Mouse (Mus musculus): Measurements from ENCODE around the gene Trir. TPM values are rescaled to one million over a fixed set of nuclear protein-coding genes. Genes with fewer than 3 reads are reported as not detected.
A peak's percentile ranks its signal among the peaks of the same experiment; 100 is the strongest.

The Trir gene
- total RNA-seq (2021): 10 to 100 TPM; 82.7 to 88.7 TPM

DNA sequence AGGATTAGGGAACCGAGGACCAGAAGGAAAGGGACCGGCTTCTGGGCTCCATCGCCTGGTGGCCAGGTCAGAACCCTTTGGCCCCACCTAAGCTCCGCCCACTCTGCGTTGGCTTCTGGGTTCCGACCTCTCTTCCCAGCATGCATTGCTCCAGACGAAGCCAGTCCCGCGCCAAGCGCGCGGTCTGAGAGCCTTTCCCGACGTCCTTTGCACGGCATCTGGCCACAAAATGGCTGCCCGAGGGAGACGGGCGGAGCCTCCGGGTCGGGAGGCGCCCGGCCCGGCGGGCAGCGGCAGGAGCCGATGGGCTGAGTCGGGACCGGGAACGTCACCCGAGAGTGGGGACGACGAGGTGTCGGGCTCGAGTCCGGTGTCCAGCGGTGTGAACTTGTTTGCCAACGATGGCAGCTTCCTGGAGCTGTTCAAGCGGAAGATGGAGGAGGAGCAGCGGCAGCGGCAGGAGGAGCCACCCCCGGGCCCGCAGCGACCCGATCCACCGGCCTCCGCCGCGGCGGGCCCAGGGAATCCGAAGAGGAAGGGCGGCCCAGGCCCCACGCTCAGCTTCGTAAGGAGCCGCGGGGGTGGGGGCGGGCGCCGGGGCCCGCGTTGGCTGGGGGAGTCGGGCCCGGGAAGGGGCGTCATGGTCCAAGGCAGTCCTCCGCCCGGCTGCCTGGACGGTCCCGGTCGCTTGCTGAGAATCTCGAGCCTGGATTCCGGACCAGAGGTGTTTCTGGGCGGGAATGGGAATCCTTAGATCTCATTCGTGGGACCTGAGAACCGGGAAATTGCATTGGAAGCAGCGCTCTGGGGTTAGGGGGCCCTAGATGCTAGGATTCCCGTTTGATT is at the start of gene Trir:
TSS of gene Trir (plus strand) at position 154 of the 846 bp plus-strand sequence.
- peak; percentile 95 for DNase-seq (ENCODE audit: low spot score)
- intact Hi-C loops (cut with DNase I): no loop called here

DNA sequence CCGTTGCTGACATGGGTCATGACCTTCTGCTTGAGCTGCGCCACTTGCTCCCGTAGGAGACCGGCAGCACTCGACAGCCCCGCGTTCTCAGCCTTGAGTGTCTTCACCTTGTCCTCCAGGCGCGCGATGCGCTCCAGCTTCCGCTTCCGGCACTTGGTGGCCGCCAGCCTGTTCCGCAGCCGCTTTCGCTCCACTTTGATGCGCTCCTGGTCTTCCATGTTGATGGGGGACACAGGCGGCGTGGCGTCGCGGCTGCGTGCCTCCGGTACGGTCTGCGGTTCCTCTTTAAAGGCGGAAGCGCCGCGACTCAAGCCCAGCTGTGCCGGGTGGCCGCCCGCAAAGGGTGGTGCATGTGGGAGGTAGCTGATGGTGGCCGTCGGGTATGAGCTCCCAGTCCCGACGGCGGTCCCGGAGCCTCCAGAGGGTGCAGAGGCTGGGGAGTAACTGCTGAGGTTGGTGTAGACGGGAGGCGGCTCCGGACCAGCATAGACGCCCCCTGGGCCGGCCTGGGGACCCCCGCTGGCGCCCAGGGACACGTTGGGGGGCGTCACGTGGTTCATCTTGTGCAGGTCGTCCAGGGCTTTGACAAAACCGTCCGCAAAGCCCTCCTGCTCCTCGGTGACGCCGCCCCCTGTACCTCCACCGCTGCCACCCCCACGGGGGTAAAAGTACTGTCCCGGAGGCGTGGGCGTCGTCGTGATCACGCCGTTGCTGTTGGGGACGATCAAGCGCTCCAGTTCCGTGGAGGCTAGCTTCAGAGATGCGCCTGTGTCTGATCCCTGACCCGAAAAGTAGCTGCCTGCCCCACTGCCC is 49.0 kb upstream of the Trir start:
- intact Hi-C loops (cut with DNase I): loop anchor here (5.0 kb wide), 2 partner anchors 315 to 455 kb away; partner anchors contain the start of genes 4921524J17Rik and Ier2
- DNase-seq (ENCODE audit: low spot score): peak; percentile 50

DNA sequence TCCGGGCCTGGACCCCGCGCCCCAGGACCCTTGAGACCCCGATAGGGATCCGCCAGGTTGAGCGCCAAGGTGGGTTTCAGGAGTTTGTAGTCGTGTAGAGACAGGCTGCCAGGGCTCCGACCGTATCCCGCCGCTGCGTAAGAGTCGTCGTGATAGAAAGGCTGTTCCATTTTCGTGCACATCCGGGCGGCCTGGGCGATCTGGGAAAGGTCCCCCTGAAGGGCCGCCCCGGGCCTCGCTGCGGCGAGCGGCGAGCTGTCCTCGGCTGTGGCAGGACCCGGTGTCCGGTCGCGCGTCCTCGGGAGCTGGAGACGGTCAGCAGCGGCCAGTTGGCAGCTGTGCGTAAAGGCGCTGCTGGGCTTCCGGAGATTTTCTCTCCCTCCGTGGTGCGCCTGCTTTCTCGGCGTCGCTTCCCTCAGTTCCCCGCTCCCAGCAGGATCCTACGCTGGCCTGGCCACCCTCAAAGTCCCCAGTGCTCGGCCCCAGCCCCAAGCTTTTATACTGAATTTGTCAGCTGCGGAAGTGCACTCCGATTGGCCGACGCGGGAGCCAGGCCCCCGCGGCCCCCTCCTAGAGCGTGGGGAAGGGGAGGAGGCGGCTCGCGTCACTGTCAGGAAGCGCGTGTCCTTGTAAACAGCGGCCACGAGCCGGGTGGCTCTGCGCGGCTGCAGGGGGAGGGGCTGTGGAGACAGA is 48.2 kb upstream of the Trir start, which contains the start of gene Junb:
TSS of gene Junb (minus strand) at position 471 of the 693 bp plus-strand sequence.
- peak; percentile 98 for DNase-seq (ENCODE audit: low spot score)
- intact Hi-C loops (cut with DNase I): loop anchor here (5.0 kb wide), 2 partner anchors 316 to 454 kb away; partner anchors contain the start of genes 4921524J17Rik and Ier2

DNA sequence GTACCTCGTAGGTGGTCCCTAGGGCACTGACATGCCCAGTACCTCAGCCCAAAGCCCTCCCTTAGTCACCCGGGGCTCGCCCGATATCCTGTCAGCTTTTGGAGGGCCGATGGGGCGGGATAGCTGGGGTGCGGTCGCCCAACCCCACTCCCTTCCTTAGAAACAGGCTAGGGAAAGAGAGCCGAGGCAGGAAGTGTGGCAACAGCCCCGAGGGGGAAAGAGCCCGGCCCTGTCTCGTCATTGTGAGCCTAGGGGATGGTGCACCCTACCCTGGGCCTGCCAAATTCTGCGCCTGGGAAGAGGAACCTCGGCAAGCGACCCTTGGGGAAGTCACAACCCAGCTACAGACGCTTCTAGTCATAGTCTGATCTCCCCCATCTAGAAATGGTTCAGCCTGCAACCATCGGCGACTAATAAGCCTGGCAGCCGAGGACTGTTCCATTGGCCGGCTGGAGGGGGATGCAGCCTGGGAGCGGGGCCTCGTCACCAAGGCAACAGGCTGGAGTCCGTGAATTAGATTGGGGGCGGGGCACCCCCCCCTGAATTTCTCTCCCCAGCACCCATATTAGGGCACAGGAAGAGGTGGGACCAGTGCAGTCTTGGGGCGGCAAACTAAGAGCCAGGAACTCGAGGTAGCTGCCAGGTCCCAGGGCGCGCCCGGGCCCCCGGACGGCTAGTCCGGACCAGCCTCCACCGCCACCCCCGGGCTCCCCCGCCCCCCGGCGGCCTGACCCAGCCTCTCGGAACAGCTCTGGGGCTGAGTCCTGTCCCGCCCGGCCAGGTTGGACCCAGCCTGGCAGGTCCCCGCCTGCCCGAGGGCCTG is 46.8 kb upstream of the Trir start:
- intact Hi-C loops (cut with DNase I): loop anchor here (5.0 kb wide), 2 partner anchors 318 to 452 kb away; partner anchors contain the start of genes 4921524J17Rik and Ier2
- peak; percentile 93 for DNase-seq (ENCODE audit: low spot score)

DNA sequence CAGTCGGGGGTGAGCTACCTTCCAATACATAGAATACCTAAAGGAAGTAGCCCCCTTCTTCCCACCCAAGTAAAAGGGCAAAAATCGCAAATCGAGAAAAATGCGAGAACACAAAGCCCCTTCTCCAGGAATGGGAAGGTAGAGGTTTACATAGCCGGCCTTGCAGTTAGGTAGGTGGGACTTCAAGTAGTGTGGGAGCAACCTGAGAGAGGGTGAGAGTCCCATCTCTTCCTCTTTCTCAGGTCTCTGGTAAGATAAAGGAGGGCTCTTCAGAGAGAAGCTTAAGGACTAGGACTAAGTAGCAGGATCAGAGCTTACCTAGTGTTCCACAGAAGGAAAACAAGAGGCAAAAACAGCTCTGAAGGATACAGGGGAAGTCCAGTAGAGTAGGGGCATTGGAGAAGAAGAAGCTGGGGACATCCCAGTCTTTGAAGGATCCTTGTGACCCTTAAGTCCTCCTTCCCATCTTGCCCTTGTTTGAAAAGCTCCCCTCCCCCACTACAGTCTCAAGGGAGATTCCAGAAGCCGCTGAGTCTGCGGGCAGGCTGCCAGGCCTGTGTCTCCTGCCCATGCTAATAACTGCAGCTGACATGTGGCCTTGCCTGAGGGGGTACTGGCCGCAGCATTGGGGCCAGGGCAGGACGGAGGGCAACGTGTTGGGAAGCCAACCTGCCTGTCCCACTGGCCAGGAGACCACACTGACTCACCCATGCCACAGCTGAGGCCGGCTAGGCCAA is 45.8 kb upstream of the Trir start:
- peak; percentile 72 for DNase-seq (ENCODE audit: low spot score)
- intact Hi-C loops (cut with DNase I): no loop called here

DNA sequence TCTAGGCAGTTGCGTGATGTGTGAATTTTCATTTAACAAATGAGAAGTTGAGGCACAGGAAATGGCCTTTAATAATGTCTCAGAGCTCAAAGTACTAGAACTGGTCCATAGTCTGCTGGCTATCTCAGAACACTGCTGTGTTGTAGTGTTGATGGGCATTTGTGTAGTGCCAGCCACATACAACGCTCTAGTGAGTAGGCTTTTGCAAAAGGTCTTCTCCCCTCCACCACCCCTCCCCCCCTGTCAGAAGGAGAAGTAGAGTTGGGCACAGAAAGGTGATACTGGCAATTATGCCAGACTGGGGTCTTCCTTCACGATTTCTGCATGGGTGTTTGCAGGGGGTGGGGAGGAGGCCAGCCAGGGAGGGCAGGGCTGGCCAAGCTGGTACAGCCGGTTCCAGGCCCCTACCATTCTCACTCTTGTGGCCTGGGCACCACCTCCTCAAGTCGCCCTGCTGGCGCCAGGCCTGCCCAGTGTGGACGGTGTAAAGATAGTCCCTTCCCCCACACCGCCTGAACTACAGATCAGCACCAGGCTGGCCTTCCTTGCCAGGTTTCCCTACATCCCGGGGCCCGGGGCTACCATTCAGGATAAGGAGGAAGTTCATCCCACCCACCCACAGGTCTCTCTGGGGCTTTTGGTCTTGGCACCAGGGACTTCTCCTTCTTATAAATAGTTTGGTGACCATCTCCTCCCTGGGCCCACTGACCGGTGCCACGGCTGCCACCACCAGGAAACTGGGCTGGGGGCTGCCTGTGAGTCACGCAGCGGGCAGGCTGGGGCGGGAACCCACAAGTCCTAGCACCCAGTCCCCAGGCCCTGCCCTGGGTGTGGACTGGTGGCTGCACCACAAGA is 44.8 kb upstream of the Trir start:
- DNase-seq (ENCODE audit: low spot score): no peak
- intact Hi-C loops (cut with DNase I): no loop called here

DNA sequence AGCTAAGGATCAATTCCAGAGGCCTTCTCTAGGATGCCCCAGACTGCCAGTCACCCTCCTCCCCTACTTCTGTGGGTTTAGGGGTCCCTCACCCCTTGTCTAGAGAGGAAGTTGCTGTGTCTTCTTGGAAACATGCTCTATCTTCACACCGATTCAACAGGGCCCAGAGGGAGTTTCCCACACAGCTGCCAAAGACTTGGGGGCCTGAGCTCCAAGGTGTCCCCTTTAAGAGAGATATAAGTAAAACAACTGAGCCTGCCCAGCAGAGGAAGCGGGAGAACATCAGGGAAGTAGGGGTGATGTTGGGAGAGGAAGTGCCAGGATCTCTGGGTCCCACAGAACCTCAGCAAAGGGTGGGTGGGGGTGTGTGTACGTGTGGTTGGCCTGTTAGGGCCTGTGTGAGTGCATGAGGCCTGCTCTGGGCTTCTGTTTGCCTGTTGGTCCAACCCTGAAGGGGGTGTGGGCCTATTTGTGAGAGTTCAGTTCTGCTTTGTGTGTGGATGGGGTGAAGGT is 44.1 kb upstream of the Trir start:
- DNase-seq (ENCODE audit: low spot score): no peak
- intact Hi-C loops (cut with DNase I): no loop called here

DNA sequence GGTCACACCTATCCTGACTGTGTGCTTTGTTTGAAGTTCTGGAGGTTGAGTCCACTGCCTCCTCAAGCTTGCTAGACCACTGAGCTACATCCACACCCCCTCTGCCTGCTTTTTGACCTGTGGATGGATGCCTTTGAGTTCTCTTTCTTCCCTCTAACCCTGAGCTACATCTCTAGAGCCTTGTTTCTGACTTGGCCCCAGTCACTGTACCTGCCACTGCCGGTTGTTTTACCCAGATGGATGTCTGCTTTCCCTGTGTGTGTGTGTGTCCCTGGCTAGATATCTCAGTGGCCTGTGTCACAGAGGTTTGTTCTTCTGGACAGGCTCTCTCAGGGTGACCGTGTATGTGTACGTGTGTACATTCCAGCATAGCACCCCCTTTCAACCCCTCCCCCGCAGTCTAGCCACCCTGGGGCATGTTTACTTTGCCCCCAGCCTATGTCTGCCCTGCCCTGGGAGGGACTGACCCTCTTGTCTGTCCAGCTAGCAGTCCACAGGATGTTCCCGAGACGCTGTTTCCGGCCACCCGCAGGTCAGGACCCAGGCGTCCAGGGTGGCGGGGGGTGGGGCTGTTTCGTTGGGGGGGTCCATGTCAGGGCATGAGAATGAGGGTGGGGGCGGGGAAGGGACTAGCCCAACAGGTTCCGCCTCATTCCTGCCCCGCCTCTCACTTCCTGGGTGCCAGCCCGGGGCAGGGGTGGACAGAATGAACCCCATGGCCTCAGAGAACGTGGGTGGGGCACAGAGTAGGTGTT is 42.2 kb upstream of the Trir start:
- intact Hi-C loops (cut with DNase I): no loop called here
- DNase-seq (ENCODE audit: low spot score): no peak

DNA sequence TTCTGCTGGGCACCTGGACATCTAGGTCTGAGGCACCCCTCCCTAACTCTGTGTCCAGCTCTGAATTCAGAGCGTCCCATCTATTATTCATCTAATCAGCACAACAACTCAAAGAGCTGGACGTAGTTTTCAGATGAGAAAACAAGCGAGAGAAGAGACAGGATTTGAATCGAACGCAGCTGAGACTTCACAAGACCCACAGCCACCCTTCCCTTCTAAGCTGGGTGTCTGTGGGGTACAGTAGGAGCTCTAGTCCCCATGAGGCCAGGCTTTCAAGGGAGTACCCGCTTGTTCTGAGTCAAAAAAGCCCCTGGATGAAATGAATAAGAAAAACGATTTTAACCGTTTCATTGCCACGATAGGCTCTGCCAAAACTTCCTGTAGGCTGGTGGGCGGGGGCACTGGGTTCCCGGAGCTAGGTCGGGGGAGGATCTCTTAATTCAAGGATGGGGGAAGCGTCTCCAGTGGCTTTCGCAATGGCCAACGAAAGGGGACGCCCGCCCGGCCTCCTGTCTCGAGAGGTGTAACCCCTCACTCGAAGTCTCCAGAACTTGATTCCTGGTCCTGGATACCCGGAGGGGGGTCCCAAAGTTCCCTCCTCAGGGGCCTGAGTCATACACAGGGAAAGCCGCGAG is 41.5 kb upstream of the Trir start:
- intact Hi-C loops (cut with DNase I): no loop called here
- DNase-seq (ENCODE audit: low spot score): no peak

DNA sequence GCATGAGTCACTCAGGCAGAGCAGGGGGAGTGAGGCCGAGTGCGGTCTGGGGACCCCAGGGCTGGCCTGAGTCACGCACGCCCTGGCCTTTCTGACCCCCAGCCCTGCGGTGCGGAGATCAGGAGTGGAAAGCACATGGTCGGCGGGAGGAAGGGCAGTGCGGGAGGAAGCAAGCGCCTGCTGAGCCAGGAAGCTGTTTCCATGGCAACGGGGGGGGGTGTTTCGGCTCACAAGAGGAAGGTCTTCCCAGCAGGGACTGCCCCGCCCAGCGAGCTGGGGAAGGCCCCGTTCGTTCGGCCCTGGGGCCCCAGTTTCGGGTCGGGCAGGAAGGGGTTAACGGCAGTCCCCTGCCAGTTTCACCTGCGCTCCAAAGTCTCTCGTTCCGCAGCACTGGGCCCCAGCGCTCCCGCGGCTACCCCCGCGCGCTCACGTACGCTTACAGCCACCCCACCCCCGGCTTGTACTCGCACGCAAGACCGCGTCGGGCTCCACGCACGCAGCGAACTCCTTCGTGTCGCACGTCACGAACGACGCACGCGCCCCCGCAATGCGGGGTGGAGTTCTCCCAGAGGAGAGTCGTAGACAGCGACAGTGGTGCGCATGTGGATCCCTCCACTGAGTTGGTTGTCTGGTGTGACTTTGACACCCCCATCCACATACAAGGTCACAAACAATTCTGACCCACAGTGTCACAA is 40.8 kb upstream of the Trir start:
- intact Hi-C loops (cut with DNase I): no loop called here
- peak; percentile 82 for DNase-seq (ENCODE audit: low spot score)

DNA sequence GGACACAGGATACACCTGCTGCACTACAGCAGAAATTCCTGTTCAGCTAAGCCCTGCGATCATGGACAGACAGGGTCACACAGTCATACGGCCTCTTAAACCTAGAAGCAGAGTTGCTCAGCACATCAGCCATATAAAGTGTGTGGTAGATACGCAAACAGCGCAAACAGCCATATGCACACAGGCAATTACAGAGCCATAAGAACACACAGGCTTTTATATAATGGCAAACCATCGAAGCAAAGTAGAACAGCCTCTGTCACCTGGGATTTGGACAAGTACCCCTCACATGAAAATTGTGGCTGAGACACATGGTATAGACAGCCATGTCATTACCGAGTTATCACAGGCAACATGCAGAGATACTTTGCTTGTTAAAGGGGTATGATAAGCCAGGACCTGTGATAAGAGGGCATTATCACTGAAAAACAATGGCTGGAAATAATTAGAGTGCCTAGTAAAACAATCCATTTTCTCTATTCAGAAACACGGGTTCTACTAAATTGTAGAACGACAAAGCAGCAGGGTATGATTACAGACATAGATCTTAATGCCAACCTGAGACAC is 40.2 kb upstream of the Trir start:
- no peak for DNase-seq (ENCODE audit: low spot score)
- intact Hi-C loops (cut with DNase I): no loop called here

DNA sequence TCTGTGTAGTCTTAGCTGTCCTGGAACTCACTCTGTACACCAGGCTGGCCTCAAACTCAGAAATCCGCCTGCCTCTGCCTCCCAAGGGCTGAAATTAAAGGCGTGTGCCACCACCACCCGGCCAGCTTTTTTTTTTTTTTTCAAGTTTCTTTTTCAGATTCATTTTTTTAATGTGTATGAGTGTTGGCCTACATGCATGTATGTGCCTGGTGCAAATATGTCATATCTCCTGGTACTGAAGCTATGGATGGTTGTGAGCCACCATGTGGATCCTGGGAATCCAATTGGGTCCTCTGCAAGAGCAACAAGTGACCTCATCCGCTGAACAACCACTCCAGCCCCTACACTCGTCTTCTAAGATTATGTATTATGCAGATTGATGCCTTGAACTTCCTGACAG is 39.2 kb upstream of the Trir start:
- DNase-seq (ENCODE audit: low spot score): no peak
- intact Hi-C loops (cut with DNase I): no loop called here

DNA sequence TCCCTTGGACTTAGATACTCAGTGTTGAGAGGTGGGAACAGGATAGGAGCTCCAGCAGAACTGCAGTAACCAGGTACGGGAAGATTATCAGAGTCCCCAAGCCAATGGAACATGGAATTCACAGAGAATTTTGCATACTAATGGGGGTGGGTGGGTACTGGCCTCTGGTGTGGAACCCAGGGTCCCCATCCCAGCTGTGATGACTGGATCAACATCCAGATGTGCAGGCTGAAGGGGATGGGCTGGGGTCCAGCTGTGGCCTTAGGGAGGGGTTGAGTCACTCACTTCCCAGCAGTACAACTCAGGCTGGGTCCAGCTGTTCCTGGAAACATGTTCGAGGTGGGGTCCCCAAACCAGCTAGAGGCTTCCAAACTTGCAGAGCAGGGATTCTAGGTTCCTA is 38.7 kb upstream of the Trir start:
- intact Hi-C loops (cut with DNase I): no loop called here
- DNase-seq (ENCODE audit: low spot score): peak; percentile 46

DNA sequence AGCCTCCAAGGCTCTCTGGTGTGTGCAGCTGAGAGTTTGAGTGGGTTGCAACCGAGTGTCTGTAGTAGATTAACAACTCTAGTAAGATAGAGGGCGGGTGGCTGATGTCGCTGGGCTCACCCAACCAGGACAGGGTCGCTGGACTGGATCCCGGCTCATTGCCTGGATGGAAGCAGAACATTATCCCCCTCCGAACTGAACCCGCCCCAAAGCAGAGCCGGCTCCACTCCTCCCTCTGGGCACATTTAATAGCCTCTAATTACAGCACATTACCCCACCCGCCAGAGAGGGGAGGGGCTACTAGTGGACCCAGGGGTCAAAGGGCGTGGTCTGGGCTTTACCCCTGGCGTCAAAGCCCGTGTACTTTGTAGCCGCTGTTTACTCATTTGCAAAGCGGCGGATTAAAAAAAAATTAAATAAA is 37.3 kb upstream of the Trir start:
- intact Hi-C loops (cut with DNase I): no loop called here
- DNase-seq (ENCODE audit: low spot score): peak; percentile 66

DNA sequence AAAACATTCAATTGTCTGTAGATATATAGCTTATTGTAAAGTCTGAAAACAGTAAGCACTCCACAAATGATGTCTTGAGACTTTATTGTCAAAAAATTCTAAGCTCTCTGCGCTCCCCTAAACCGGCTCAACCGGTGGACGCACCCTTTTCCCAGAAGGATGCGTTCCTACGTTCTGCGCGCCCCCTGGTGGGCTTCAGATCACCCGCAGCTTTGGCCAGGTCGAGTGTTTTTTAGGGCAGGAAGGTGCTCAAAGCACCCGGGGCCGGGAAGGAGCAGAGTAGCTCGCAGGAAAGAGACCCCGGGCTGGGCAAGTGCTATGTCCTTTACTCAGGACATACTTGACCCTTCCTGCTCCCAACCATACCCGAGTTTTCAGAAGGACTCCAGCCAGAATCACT is 36.8 kb upstream of the Trir start:
- DNase-seq (ENCODE audit: low spot score): peak; percentile 86
- intact Hi-C loops (cut with DNase I): loop anchor here (1.0 to 5.0 kb wide), 2 partner anchors 15 to 78 kb away; no protein-coding TSS in a partner anchor
